Mouse (Mus musculus) embryonic facial prominence, embryonic 13.5 days (tissue): Measurements from ENCODE around the gene Tspan9. TPM values are rescaled to one million over a fixed set of nuclear protein-coding genes. Genes with fewer than 3 reads are reported as not detected.

Source experiments
- ATAC-seq: fragments of 200-750 bp; cut with Nextera tagmentation; 2 replicates; pipeline ENCODE4 v1.8.0; 2017; ENCODE audit warnings: low read depth; ENCODE audit not compliant: insufficient number of reproducible peaks, insufficient read depth, low FRiP score, low TSS enrichment
- H3K27ac ChIP-seq: fragments of 300-500 bp; sonication (generic); 2 replicates; pipeline ENCODE4 v1.5.1; 2015; ENCODE audit warnings: moderate library complexity, mild to moderate bottlenecking, inconsistent platforms
- H3K27me3 ChIP-seq: fragments of 300-500 bp; sonication (generic); 2 replicates; pipeline ENCODE4 v1.6.1; 2015; ENCODE audit warnings: mild to moderate bottlenecking, inconsistent platforms
- H3K36me3 ChIP-seq: fragments of 300-500 bp; sonication (generic); 2 replicates; pipeline ENCODE4 v1.6.1; 2015; ENCODE audit warnings: mild to moderate bottlenecking, inconsistent platforms
- H3K4me1 ChIP-seq: fragments of 300-500 bp; sonication (generic); 2 replicates; pipeline ENCODE4 v1.6.1; 2015; ENCODE audit warnings: inconsistent platforms
- H3K4me2 ChIP-seq: fragments of 300-500 bp; sonication (generic); 2 replicates; pipeline ENCODE4 v1.6.1; 2015; ENCODE audit warnings: moderate library complexity, mild to moderate bottlenecking, inconsistent platforms
- H3K4me3 ChIP-seq: fragments of 300-500 bp; sonication (generic); 2 replicates; pipeline ENCODE4 v1.5.1; 2015; ENCODE audit warnings: mild to moderate bottlenecking, inconsistent platforms
- H3K9ac ChIP-seq: fragments of 300-500 bp; sonication (generic); 2 replicates; pipeline ENCODE4 v1.6.1; 2015; ENCODE audit warnings: mild to moderate bottlenecking, inconsistent platforms
- H3K9me3 ChIP-seq: fragments of 300-500 bp; sonication (generic); 2 replicates; pipeline ENCODE4 v1.6.1; 2016; ENCODE audit warnings: inconsistent platforms
- WGBS: fragments of 180-500 bp; shearing (Covaris S2); methylation state at CpG from one replicate; pipeline ENCODE4 v1.1.7; 2015; ENCODE audit warnings: mixed read lengths; 5-methylcytosine and 5-hydroxymethylcytosine counted together
- polyA plus RNA-seq: library from polyadenylated mRNA; unstranded; fragments of >200 nt; fragmentation: Nextera tagmentation; extraction: Ambion mirVana; gene quantifications from 2 replicates; pipeline ENCODE4 v1.2.1, GENCODE M21; 2015

The Tspan9 gene
- polyA plus RNA-seq, 1 experiment from 2014 or later: 116 TPM

DNA sequence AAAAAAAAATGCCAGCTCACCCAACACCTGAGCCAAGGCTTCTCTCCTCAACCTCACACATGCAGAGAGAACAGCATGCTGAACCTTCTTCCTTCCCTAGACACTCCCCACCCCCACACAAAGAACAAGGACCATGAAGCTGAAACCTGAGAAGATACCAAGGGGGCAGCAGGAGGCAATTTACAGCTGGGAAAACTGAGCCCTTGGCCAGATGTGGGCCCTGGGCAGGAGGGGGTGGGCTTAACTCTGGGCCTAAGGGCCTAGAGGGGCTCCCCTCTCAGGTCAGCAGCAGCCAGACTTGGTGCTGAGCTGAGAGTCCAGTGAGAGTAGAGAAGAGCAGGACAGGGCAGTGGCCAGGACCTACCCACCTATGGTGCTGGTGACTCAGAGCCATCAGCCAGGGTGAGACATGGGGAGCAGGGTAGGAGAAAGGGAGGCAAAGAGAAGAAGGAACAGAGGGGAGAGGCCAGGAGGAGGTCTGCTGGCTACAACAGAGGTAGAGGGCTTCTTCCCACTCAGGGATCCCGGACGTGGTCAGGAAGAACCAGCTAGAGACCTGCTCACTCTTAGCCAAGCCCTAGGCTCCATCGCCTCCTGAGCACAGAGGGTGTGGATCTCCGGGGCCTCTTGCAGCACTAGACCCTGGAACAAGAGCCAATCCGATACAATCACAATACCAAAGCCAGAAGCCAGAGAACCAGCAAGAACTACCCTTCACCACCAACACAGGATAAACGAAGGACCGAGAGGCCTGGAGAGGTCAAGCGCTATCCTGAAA, 54.5 kb downstream of the Tspan9 start:
- no peak for ATAC-seq
- 65% methylated on average over 8 of the region's 8 CpGs for WGBS
- Histone ChIP-seq H3K27me3 (no peaks in the 10 kb centered on the region), H3K9ac (0 out of 2 replicates have a peak overlapping the region, but pooled peaks have one; percentile 32), H3K9me3 (no peaks in the 10 kb centered on the region), H3K4me2 (no peak overlapping the region), H3K4me3 (no peak overlapping the region), H3K27ac (peak overlapping the region; percentile 86), H3K36me3 (no peaks in the 10 kb centered on the region), H3K4me1 (peaks cover 85% of the 10 kb centered on the region)

GRCm38 (mm10) chr6:128085488-128086066, 57.8 kb downstream of the Tspan9 start:
- H3K9me3 ChIP-seq: no peaks in the 10 kb centered on the region
- peak overlapping the region; percentile 34 for H3K27ac ChIP-seq
- H3K9ac ChIP-seq: peak overlapping the region; percentile 40; the same call in 1 of the 2 replicates
- WGBS: 48% methylated on average over 9 of the region's 9 CpGs
- no peaks in the 10 kb centered on the region for H3K27me3 ChIP-seq
- H3K4me3 ChIP-seq: no peak overlapping the region
- no peaks in the 10 kb centered on the region; the same call in none of the 2 replicates for H3K36me3 ChIP-seq
- no peak overlapping the region for H3K4me2 ChIP-seq
- ATAC-seq: no peak
- H3K4me1 ChIP-seq: peaks cover 63% of the 10 kb centered on the region

- Histone ChIP-seq H3K9ac (no peak overlapping the region), H3K27ac (no peak overlapping the region), H3K4me1 (peaks cover 57% of the 10 kb centered on the region), H3K9me3 (no peaks in the 10 kb centered on the region), H3K27me3 (no peaks in the 10 kb centered on the region), H3K4me2 (no peak overlapping the region), H3K4me3 (no peak overlapping the region), H3K36me3 (no peaks in the 10 kb centered on the region; the same call in none of the 2 replicates)
- no peak for ATAC-seq
- 83% methylated on average over 11 of the region's 11 CpGs for WGBS
Observed at GRCm38 (mm10) chr6:128083305-128083704, 60.1 kb downstream of the Tspan9 start.

DNA sequence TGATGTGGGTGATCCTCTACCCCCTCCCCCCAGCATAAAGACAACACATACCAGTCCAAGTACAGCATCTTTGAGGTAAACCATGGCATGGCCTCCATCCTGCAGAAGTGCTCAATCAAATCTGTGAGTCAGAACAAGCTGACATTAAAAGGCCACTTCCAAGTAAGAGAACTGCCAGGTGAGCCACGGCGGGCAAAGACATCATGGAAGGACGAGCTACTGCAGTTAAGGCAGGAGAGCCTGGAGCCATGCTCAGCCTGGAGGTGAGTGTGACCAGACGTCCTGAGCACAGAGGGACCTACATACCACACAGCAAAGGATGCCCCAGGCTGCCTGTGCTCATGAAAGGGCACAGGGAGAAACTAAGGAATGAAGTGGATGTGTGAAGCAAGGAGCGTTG, 61.6 kb downstream of the Tspan9 start:
- Histone ChIP-seq H3K27ac (no peak overlapping the region), H3K36me3 (peaks cover 11% of the 10 kb centered on the region), H3K4me2 (no peak overlapping the region), H3K9ac (no peak overlapping the region), H3K4me1 (peaks cover 53% of the 10 kb centered on the region), H3K27me3 (no peaks in the 10 kb centered on the region), H3K4me3 (no peak overlapping the region), H3K9me3 (no peaks in the 10 kb centered on the region)
- ATAC-seq: no peak
- 82% methylated on average over 5 of the region's 5 CpGs for WGBS

DNA sequence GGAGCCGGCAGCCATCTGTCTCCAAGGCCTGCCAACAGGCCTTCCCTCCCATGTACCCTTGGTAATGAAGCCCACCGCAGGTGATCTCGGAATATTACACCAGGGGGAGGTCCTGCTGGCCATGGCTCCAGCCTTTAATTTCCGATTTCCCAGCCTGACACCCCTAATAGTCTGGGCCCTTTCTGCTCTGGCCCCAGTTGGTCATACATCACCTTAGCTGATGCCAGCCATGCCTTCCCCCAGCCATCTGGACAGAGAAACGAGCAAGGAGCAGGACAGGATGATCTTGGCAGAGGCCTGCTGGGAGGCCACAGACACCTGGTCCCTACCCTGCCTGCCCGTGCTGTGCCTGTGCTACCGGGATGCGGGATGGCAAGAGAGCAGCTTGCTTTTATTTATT, 62.1 kb downstream of the Tspan9 start:
- ATAC-seq: no peak
- WGBS: 92% methylated on average over 8 of the region's 8 CpGs

DNA sequence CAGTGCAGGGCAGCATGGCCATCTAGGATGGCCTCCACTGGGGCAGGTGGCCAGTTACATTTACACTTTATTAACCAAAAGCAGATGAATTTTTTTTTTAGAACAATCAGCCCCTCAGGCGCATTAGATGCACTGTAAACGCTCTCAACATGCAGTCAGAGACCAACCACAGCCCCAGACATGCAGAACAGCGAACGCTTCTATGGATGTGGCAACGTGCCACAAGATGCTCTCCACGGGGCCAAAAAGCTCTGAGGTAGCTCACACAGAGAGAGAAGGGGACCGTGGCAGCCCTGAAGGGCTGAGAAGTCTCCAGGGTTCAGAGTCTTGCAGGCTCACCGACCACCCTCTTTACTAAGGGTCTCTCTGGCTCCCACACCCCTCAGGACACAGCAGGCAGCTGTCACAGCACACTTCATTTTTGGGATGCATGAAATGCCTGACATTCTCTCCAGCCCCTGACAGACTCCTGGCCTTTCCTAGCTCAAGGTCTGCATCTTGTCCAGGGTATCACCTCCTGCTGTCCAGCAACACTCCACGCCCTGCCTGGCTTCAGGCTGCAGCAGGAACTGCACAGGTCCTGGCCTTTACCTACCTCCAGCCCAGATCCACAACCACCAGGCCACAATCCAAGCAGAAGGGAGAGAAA, 63.7 kb downstream of the Tspan9 start:
- Histone ChIP-seq H3K9ac (no peak overlapping the region), H3K4me3 (no peak overlapping the region), H3K9me3 (no peaks in the 10 kb centered on the region), H3K36me3 (peaks cover 19% of the 10 kb centered on the region), H3K4me2 (no peak overlapping the region), H3K27ac (no peak overlapping the region), H3K4me1 (peaks cover 50% of the 10 kb centered on the region), H3K27me3 (no peaks in the 10 kb centered on the region)
- ATAC-seq: no peak
- WGBS: 48% methylated on average over 9 of the region's 9 CpGs

More for the DNA sequence above, 62.1 kb downstream of the Tspan9 start:
- Histone ChIP-seq H3K9me3 (no peaks in the 10 kb centered on the region), H3K4me1 (peaks cover 53% of the 10 kb centered on the region), H3K27me3 (no peaks in the 10 kb centered on the region), H3K9ac (no peak overlapping the region), H3K36me3 (peaks cover 13% of the 10 kb centered on the region), H3K4me2 (no peak overlapping the region), H3K27ac (no peak overlapping the region), H3K4me3 (no peak overlapping the region)

GRCm38 (mm10) chr6:128078508-128078907, 64.9 kb downstream of the Tspan9 start:
- no peak for ATAC-seq
- Histone ChIP-seq H3K9me3 (no peaks in the 10 kb centered on the region), H3K9ac (no peak overlapping the region), H3K4me1 (peaks cover 55% of the 10 kb centered on the region), H3K4me2 (no peak overlapping the region), H3K4me3 (no peak overlapping the region), H3K27ac (no peak overlapping the region), H3K27me3 (no peaks in the 10 kb centered on the region), H3K36me3 (peaks cover 23% of the 10 kb centered on the region)
- WGBS: 49% methylated on average over 4 of the region's 4 CpGs

DNA sequence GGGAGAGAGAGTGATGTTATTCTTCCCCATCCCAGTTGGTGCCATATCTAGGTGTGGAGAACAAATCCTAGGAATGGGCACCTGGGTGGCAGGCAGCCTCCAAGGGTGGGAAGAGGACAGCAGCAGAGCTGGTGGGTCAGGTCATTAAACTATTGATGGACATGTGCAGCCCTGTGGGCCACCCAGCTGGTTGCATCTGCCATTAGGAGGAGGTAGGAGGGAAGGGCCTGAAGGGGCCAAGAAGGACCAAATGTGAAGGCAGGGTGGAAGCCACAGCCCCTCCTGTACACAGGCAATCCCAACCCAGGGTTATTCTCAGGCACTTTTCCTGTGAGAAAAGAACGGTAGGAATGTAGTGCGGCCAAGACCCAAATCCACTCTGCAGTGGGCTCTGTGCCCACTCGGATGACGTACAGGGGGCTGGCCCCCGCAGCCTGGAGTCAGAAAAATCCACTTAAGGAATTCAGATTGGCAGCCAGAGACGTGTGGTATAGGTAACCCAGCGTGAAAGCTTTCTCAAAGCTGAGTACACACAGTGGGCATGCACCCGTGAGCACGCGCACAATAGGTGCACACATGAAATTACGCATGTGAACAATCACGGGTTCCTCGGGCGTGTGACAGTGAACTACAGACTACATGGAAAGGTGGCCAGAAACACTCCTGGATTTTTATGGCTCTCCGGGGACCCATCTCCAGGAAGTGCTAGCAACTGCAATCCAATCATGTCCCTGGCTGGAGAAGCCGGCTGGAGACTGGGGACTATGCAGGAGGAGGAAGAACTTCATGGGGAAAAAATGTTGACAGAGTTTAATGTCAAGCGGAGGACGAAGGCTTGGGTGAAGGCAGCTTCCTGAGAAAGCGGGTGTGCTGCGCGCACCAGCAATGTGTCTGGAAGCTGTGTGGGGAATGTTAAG, 67.0 kb downstream of the Tspan9 start:
- WGBS: 79% methylated on average over 21 of the region's 21 CpGs
- Histone ChIP-seq H3K27me3 (no peaks in the 10 kb centered on the region), H3K27ac (peak overlapping the region; percentile 49; the same call in 1 of the 2 replicates), H3K36me3 (peaks cover 24% of the 10 kb centered on the region; the same call in 1 of the 2 replicates), H3K4me2 (no peak overlapping the region), H3K9me3 (no peaks in the 10 kb centered on the region), H3K9ac (no peak overlapping the region), H3K4me3 (no peak overlapping the region), H3K4me1 (peaks cover 56% of the 10 kb centered on the region)
- ATAC-seq: 0 out of 2 replicates have a peak, but pooled peaks have one; percentile 46

- 83% methylated on average over 5 of the region's 5 CpGs for WGBS
- no peak overlapping the region for H3K27ac ChIP-seq
Observed at GRCm38 (mm10) chr6:128075453-128076003, 67.9 kb downstream of the Tspan9 start.

DNA sequence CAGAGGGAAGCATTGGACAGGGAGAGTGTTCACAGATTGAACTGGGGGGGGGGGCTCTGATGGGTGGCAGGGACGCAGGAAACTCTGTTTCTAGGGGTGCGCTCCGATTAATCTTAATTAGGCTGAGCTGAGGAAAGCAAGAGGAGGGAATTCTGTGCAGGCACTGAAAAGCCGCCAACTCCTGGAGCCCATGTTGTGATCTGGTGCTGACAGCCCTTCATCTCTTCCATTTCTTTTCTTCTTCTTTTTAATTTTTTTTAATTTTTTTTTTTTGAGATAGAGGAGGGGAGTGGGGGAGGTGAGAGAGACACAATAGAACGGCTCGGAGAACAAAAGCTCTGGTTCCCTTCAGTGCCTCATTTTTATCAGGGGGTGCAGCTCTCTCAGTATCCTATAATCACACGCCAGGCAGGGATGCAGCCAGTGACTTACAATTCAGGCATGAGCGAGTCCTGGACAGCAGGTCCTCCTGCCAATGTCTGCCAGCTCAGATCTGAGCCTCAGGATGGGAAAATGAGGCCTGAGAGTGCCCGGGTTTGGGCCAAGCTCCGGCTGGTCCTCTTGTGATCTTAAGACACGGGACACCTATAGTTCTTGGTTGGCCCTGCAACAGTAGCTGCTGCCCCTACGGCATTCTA, 72.4 kb downstream of the Tspan9 start:
- WGBS: 78% methylated on average over 12 of the region's 12 CpGs
- H3K4me3 ChIP-seq: no peak overlapping the region
- peak overlapping the region; percentile 62; the same call in 1 of the 2 replicates for H3K27ac ChIP-seq
- H3K4me2 ChIP-seq: no peak overlapping the region
- no peaks in the 10 kb centered on the region for H3K27me3 ChIP-seq
- H3K9me3 ChIP-seq: no peaks in the 10 kb centered on the region
- H3K4me1 ChIP-seq: peaks cover 52% of the 10 kb centered on the region
- no peak for ATAC-seq
- no peak overlapping the region for H3K9ac ChIP-seq
- H3K36me3 ChIP-seq: 0 out of 2 replicates have a peak, but pooled peaks cover 11% of the 10 kb centered on the region

More at GRCm38 (mm10) chr6:128075453-128076003, 67.9 kb downstream of the Tspan9 start:
- Histone ChIP-seq H3K4me1 (peaks cover 62% of the 10 kb centered on the region), H3K4me2 (no peak overlapping the region), H3K4me3 (no peak overlapping the region), H3K27me3 (no peaks in the 10 kb centered on the region), H3K9ac (no peak overlapping the region), H3K36me3 (peaks cover 24% of the 10 kb centered on the region; the same call in 1 of the 2 replicates), H3K9me3 (no peaks in the 10 kb centered on the region)
- no peak for ATAC-seq
